Mouse (Mus musculus) brown adipose tissue, adult 24 weeks (tissue): ENCODE data around the gene Gm21748. TPM values are rescaled to one million over a fixed set of nuclear protein-coding genes. Genes with fewer than 3 reads are reported as not detected.
"Not testable (repeated sequence)": the region's sequence is repeated elsewhere in the genome, so short reads cannot be mapped to it uniquely, and the experiment has no call there.

Source experiments
- H3K27ac ChIP-seq: fragments of 200-500 bp; replicated peaks from 2 replicates; pipeline ENCODE4 v1.5.1; 2012; ENCODE audit warnings: low read depth, mild to moderate bottlenecking, low read length
- H3K4me1 ChIP-seq: fragments of 200-500 bp; 2 replicates; pipeline ENCODE4 v1.6.1; 2012; ENCODE audit warnings: low read length, mixed read lengths; ENCODE audit not compliant: control insufficient read depth, insufficient read depth, insufficient read length
- H3K4me3 ChIP-seq: fragments of 200-500 bp; 2 replicates; pipeline ENCODE4 v1.5.1; 2012; ENCODE audit warnings: low read depth, mild to moderate bottlenecking, low read length, moderate library complexity; ENCODE audit not compliant: insufficient read depth
- polyA plus RNA-seq: library from polyadenylated mRNA; stranded (reverse); fragments of >200 nt; gene quantifications from 2 replicates; pipeline ENCODE4 v1.2.4, GENCODE M21; 2012; ENCODE audit not compliant: missing spikeins, insufficient read depth, insufficient read length

Gene Gm21748
- not detected in 2 replicates for polyA plus RNA-seq

DNA sequence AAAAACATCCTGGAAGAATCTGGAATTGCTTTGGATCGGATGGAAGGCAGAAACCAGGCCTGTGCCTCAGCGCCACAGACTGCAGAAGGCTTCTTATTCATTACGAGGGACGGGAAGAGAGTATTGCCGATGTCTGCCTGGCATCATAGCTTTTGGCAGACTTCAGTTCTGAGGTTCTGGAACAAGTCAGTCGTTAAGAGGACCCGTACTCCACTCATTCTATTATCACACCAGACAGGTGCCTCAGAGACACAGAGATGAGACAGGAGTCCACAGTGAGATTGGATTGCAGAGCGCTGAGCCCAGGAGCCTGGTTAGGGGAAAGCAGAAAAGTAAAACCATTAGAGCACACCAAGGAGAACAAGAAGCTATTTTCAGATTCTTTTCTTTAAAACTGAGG, at the start of gene Gm21748:
Gene Gm21748 (minus strand): TSS at position 101 of the 400 bp plus-strand sequence.
- H3K27ac ChIP-seq, H3K4me1 ChIP-seq, H3K4me3 ChIP-seq: not testable (repeated sequence)

Other genes starting within 250 kb of the Gm21748 start
- gene Gm21860, start 84.4 kb downstream of the Gm21748 start, polyA plus RNA-seq, result not detected in 2 replicates
- not detected in 2 replicates for gene Gm47283, start 54.4 kb downstream of the Gm21748 start, polyA plus RNA-seq